Mouse (Mus musculus): Measurements from ENCODE around the gene Gjd2. TPM values are rescaled to one million over a fixed set of nuclear protein-coding genes. Genes with fewer than 3 reads are reported as not detected.

The Gjd2 gene
- polyA plus RNA-seq, 1 experiment from 2014 or later: 6.0 TPM

DNA sequence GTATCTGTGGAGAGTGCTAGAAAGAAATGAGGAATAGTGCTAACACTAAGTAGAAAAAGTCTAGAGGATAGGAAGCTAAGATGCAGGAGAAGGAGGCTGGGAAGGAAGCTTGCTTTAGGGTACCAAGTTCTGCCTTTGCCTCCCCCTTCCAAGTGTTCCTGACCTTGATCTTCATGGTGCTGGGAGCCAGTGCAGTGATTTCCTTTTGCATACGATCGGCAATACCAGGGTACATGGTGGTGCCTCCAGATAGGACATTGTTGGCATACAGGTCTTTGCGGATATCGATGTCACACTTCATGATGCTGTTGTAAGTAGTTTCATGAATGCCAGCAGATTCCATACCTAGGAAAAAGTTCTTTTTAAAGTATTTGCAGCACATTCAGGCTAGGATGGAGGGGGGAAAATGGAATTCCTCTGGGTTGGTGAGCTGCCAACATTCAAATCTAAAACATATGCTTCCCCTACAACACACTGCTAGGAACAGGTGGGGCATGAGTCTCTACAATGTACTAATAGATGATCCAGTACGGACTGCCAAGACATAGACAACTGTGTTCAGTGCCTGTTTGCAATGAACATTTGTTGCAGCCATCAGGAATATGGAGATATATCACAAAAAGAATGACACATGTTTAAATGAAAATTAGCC lies 34.7 kb upstream of the Gjd2 start:
- Histone ChIP-seq H3K4me3 (no peak overlapping the region), H3K27ac (no peak overlapping the region), H3K4me2 (no peak overlapping the region), H3K4me1 (replicated peaks) (0 out of 2 replicates have a peak, but pooled peaks cover 3% of the 10 kb centered on the region), H3K36me3 (no peaks in the 10 kb centered on the region), H3K9me3 (no peaks in the 10 kb centered on the region), H3K9ac (no peak overlapping the region), H3K27me3 (no peaks in the 10 kb centered on the region)
- WGBS: 91% methylated on average over 5 of the region's 5 CpGs
- no peak for ATAC-seq (ENCODE audit: low FRiP score)

DNA sequence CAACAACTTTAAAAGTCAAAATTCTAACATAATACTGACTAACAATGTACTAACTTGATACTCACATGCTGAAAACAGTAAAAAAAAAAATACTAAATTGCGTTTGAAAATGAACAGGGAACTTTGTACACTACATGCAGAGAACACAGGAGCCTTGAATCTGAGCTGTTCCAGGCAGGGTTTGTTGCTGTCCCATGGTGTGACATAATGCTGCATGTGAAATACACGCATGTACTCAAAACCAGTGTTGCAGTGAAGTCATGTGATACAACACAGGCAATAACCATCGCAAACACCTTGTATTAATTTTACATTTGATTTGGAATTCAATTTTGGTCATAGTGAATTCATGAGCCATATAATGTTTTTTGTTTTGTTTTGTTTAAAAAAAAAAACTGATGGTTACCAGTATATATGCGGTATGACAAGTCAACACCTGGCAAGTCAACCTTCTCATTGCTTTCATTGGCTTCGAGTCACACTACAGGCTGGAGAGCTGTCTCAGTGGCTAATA lies 32.8 kb upstream of the Gjd2 start:
- WGBS: 96% methylated on average over 5 of the region's 5 CpGs
- no peak for ATAC-seq (ENCODE audit: low FRiP score)
- Histone ChIP-seq H3K27me3 (no peaks in the 10 kb centered on the region), H3K27ac (no peak overlapping the region), H3K4me3 (no peak overlapping the region), H3K4me2 (no peak overlapping the region), H3K9ac (no peak overlapping the region), H3K4me1 (replicated peaks) (no peaks in the 10 kb centered on the region), H3K36me3 (no peaks in the 10 kb centered on the region), H3K9me3 (no peaks in the 10 kb centered on the region)

DNA sequence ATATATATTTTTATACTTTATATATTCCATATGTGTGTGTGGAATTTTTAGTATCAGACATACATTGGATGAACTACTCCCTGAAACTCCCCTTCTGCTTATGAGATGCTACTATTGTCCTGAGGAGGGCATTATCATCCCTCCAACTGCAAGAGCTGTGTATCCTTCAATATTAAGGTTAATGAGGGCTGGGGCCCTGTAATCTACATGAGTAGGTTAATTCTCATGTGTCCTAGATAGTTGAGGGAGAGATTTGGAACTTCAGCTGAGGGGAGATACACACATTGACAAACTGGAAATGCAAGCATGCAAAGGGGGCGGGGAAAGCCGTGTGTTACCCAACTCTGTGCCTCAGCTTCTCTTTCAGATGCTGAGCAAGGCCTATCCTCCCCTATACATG lies 24.5 kb upstream of the Gjd2 start:
- Histone ChIP-seq H3K27me3 (no peaks in the 10 kb centered on the region), H3K27ac (no peak overlapping the region), H3K36me3 (no peaks in the 10 kb centered on the region), H3K9me3 (no peaks in the 10 kb centered on the region), H3K4me3 (no peak overlapping the region), H3K4me1 (replicated peaks) (no peaks in the 10 kb centered on the region), H3K4me2 (no peak overlapping the region), H3K9ac (no peak overlapping the region)
- ATAC-seq (ENCODE audit: low FRiP score): no peak
- 67% methylated on average over 2 of the region's 2 CpGs for WGBS

DNA sequence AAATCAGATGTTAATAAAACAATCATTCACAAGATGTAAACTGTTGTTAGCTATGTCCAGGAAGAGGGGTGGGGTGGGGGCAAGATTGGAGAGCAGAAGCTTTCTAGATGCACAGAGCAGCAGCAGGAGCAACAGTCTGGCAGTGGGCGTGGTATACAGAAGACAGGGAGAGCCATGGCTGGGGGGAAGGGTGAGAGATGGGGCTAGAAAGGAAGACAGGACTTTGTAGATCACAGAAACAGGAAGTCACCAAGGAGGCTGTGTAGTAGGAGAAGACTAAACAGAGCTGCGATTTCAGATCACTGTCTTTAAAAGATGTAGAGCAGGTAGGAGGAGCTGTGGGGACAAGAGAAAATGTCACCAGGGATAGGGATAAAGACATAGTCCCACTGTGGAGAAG lies 18.8 kb upstream of the Gjd2 start:
- Histone ChIP-seq H3K4me1 (replicated peaks) (no peaks in the 10 kb centered on the region), H3K36me3 (no peaks in the 10 kb centered on the region), H3K9ac (no peak overlapping the region), H3K9me3 (no peaks in the 10 kb centered on the region), H3K27ac (no peak overlapping the region), H3K27me3 (no peaks in the 10 kb centered on the region), H3K4me2 (no peak overlapping the region), H3K4me3 (no peak overlapping the region)
- no peak for ATAC-seq (ENCODE audit: low FRiP score)
- 65% methylated on average over 2 of the region's 2 CpGs for WGBS

DNA sequence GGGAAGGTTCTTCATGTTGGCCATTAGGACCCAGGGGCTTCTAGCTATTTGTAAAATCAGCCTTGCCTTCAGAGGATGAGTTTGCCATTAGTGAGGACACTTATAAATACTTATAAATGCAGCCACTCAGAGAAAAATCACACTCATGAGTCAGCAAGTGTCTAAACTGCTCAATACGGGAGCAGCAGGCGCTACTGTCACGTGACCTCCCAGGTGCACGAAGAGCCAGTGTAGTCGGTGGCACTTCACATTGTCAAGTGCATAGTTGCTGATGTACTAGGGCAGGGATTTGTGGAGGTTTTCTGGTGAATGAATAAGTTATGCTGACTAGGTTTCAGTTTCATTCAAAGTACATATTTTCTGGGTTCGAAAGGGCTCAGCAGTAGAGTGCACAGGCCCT lies 10.0 kb upstream of the Gjd2 start:
- Histone ChIP-seq H3K4me3 (no peak overlapping the region), H3K9me3 (no peaks in the 10 kb centered on the region), H3K36me3 (no peaks in the 10 kb centered on the region), H3K4me1 (replicated peaks) (peaks cover 5% of the 10 kb centered on the region), H3K27me3 (no peaks in the 10 kb centered on the region), H3K9ac (no peak overlapping the region), H3K27ac (no peak overlapping the region), H3K4me2 (no peak overlapping the region)
- ATAC-seq (ENCODE audit: low FRiP score): no peak
- WGBS: 92% methylated on average over 6 of the region's 6 CpGs

DNA sequence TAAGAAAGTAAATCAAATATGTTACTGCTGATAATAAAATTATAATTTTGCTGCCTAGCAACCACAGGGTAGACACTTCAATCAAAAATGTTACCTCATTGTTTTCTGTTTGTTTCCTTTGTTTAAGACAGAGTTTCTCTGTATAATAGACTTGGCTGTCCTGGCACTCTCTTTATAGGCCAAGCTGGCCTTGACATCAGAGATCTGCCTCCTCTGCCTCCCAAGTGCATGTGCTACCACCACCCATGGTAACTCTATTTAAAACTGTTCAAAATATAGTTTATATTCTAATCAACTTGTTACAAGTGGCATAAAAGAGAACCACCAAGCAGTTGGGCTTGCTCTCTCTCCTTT lies 6.8 kb upstream of the Gjd2 start:
- peaks cover 6% of the 10 kb centered on the region for H3K27me3 ChIP-seq
- no peaks in the 10 kb centered on the region for H3K36me3 ChIP-seq
- H3K4me2 ChIP-seq: no peak overlapping the region
- no peak overlapping the region for H3K9ac ChIP-seq
- H3K4me1 ChIP-seq (replicated peaks): peaks cover 9% of the 10 kb centered on the region
- no peak for ATAC-seq (ENCODE audit: low FRiP score)
- no peak overlapping the region for H3K27ac ChIP-seq
- H3K4me3 ChIP-seq: no peak overlapping the region
- H3K9me3 ChIP-seq: no peaks in the 10 kb centered on the region

DNA sequence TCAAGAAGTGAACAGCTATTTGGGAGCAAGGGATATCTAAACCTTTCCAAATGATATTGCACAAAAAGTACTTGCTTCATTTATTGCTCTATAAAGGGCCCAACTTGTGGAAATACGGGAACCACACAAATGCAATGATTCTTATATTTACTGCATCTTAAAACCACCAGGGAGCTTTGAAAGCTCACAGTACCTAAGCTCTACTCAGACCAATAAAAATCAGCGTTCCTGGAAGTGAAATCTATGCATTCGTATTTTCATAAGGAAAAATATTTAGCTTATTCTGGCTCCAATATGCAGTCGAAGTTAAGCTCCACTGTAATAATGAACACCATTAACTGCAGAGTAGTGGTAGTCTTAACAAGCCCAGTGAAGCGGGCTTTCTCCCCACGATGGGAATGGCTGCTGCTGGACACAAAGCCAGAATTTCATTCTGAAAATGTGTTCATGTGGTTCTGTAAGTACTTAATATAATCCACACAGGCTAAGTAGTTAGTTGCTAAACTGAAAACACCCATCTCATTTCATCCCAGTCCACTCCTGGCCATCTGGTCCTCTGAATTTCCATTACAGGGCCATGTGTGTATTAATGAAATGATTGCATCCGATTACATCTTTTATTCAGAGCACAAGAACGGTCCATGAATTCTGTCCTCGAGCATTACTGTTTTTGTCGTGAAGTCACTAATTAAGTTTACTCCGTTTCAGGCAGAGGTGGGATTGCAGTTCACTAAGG lies 6.2 kb upstream of the Gjd2 start:
- H3K27me3 ChIP-seq: peaks cover 12% of the 10 kb centered on the region
- no peaks in the 10 kb centered on the region for H3K9me3 ChIP-seq
- WGBS: 60% methylated on average over 11 of the region's 11 CpGs
- no peaks in the 10 kb centered on the region for H3K36me3 ChIP-seq
- no peak overlapping the region for H3K27ac ChIP-seq
- no peak overlapping the region for H3K4me2 ChIP-seq
- H3K4me1 ChIP-seq (replicated peaks): peaks cover 11% of the 10 kb centered on the region
- no peak overlapping the region for H3K9ac ChIP-seq
- no peak overlapping the region for H3K4me3 ChIP-seq
- ATAC-seq (ENCODE audit: low FRiP score): 0 out of 2 replicates have a peak, but pooled peaks have one; percentile 36

DNA sequence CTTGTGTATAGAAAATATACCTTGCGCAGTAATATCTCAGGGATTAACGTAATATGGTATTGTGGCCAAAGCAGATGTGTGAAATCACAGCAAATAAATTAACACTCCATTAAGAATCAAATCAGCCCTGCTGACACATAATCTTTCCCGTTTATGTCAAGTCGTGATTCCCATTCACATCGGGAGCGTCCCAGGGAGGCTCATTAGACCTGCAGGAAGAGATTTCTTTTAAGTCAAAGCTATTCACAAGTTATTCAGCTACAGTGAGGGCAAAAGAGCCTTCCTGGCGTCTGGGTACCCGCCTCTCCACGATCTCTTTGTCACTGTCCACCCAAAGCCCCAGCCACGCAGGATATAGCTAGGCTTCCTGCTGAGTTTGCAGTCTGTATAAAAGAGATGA lies 4.7 kb upstream of the Gjd2 start:
- no peak overlapping the region; the same call in 1 of the 2 replicates for H3K27ac ChIP-seq

DNA sequence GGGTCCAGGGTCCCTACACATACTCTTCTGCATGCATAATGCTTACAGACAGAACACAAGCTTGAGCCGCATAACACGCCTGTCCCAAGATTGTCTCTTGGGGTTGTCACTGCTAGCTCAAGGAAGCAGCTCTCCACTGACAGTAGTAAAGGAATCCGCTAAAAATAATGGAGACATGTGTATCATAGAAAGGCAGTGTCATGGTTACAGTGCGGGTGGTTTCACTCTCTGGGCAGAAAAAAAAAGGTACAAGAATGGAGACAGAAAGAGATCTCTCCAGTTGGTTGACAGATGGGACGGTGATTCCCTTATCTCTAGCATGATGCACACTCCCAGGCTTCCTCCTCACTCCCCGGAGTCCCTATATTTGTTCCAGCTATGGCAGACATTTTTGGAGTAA lies 1.4 kb upstream of the Gjd2 start:
- ATAC-seq (ENCODE audit: low FRiP score): no peak
- H3K27me3 ChIP-seq: peaks cover 40% of the 10 kb centered on the region
- H3K27ac ChIP-seq: no peak overlapping the region
- no peaks in the 10 kb centered on the region for H3K9me3 ChIP-seq
- no peak overlapping the region for H3K9ac ChIP-seq
- peak overlapping the region; percentile 68 for H3K4me3 ChIP-seq
- H3K36me3 ChIP-seq: no peaks in the 10 kb centered on the region
- peak overlapping the region; percentile 82 for H3K4me2 ChIP-seq
- 75% methylated on average over 6 of the region's 6 CpGs for WGBS
- peaks cover 34% of the 10 kb centered on the region for H3K4me1 ChIP-seq (replicated peaks)

More for the DNA sequence above, 4.7 kb upstream of the Gjd2 start:
- Histone ChIP-seq H3K4me2 (peak overlapping the region; percentile 21; the same call in 1 of the 2 replicates), H3K9me3 (no peaks in the 10 kb centered on the region), H3K27me3 (peaks cover 25% of the 10 kb centered on the region), H3K4me1 (replicated peaks) (peaks cover 21% of the 10 kb centered on the region), H3K4me3 (no peak overlapping the region), H3K36me3 (no peaks in the 10 kb centered on the region), H3K9ac (no peak overlapping the region)
- WGBS: 22% methylated on average over 10 of the region's 10 CpGs
- no peak for ATAC-seq (ENCODE audit: low FRiP score)

DNA sequence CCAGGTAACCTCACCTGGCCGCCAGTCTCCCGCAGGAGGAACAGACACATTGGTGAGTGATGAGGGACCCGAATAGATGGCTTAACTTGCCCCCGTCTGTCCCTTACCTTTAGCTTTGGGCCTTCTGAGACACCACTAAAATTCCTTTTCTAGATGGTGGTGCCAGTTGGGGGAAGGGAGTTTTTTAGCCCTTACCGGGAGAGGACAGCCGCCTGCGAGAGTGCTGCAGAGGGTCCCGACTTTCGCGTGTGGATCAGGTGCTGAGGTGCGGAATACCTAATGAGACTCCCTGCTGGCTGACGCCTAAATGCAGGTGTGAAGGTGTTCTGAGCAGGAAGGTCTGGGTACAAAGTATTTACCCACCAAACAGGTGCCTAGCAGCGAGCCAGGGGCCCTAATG lies 427 bp upstream of the Gjd2 start:
- H3K4me1 ChIP-seq (replicated peaks): peaks cover 34% of the 10 kb centered on the region
- H3K4me2 ChIP-seq: peak overlapping the region; percentile 82
- peaks cover 40% of the 10 kb centered on the region for H3K27me3 ChIP-seq
- peak; percentile 31 for ATAC-seq (ENCODE audit: low FRiP score)
- no peaks in the 10 kb centered on the region for H3K9me3 ChIP-seq
- H3K27ac ChIP-seq: peak overlapping the region; percentile 80
- H3K4me3 ChIP-seq: peak overlapping the region; percentile 68
- H3K36me3 ChIP-seq: no peaks in the 10 kb centered on the region
- WGBS: under 1% methylated on average over 13 of the region's 13 CpGs
- H3K9ac ChIP-seq: peak overlapping the region; percentile 90

DNA sequence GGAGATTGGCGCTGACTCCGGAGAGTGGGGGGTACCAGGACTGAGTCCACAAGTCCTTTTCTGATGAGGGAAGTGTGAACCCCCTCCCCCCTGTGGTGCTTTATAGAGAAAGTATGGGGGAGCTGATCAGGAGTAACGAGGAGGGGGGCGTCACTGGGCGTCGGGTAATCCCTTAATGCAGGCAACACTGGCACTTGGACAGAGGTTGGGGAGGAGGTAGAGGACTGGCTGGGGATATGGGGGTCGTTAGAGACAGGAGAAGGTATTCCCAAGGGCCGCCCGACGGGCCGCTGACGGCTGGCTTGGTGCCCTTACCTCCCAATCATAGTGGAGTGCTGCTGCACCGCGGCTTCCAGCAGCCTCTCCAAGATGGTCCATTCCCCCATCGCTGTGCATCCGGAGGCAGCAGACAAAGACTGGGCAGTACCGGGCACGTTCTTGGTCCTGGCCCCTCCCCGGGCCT lies 639 bp downstream of the Gjd2 start:
- 1% methylated on average over 19 of the region's 19 CpGs for WGBS
- peak overlapping the region; percentile 68 for H3K4me3 ChIP-seq
- H3K9ac ChIP-seq: peak overlapping the region; percentile 90
- no peaks in the 10 kb centered on the region for H3K9me3 ChIP-seq
- ATAC-seq (ENCODE audit: low FRiP score): peak; percentile 81
- peak overlapping the region; percentile 80 for H3K27ac ChIP-seq
- peaks cover 25% of the 10 kb centered on the region for H3K4me1 ChIP-seq (replicated peaks)
- peak overlapping the region; percentile 82 for H3K4me2 ChIP-seq
- peaks cover 40% of the 10 kb centered on the region for H3K27me3 ChIP-seq
- H3K36me3 ChIP-seq: no peaks in the 10 kb centered on the region

DNA sequence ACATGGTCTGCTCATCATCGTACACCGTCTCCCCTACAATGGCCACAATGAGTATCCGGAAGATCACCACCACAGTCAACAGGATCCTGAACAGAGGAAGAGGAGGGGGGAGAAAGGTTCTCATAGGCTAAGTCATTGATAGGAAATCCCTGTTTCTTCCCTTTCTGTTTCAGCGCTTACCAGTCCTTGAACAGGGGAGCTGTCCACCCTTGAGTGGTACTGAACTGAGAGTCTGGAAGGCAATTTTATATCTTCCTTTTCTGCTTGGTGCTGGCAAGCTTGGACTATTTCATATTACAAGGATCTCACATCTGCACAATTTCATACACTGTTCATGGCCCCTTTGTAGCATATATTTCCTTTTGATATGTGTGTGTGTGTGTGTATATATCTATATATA lies 1.6 kb downstream of the Gjd2 start:
- no peak for ATAC-seq (ENCODE audit: low FRiP score)
- Histone ChIP-seq H3K4me1 (replicated peaks) (peaks cover 25% of the 10 kb centered on the region), H3K27ac (no peak overlapping the region), H3K4me2 (peak overlapping the region; percentile 82), H3K9me3 (no peaks in the 10 kb centered on the region), H3K36me3 (no peaks in the 10 kb centered on the region), H3K9ac (no peak overlapping the region), H3K27me3 (peaks cover 36% of the 10 kb centered on the region), H3K4me3 (peak overlapping the region; percentile 68)
- WGBS: 50% methylated on average over 4 of the region's 4 CpGs

DNA sequence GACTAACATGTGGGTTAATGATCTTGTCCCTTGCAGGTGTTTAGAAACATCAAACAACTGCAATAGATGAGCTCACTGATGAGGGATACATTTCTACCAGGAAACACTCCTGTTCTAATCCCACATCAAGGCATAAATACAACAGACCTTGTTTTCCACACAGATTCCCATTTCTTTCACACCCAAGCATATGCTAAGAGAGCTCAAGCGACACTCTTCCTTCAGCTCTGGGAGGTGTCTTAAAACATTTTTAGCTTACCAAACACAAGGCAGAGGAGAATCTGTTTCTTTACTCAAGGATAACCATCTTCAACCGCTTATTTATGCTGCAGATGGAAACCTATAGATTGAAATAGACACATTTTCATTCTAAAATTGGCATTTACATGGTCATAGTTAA lies 5.1 kb downstream of the Gjd2 start:
- no peaks in the 10 kb centered on the region for H3K9me3 ChIP-seq

More for the DNA sequence above, 5.1 kb downstream of the Gjd2 start:
- Histone ChIP-seq H3K4me1 (replicated peaks) (peaks cover 15% of the 10 kb centered on the region; the same call in 1 of the 2 replicates), H3K27me3 (peaks cover 17% of the 10 kb centered on the region), H3K4me3 (no peak overlapping the region), H3K4me2 (no peak overlapping the region), H3K36me3 (no peaks in the 10 kb centered on the region), H3K9ac (no peak overlapping the region), H3K27ac (no peak overlapping the region)
- no peak for ATAC-seq (ENCODE audit: low FRiP score)
- WGBS: 91% methylated on average over 2 of the region's 2 CpGs
